Mouse (Mus musculus): Measurements from ENCODE around the gene Muc3.

Gene Muc3

DNA sequence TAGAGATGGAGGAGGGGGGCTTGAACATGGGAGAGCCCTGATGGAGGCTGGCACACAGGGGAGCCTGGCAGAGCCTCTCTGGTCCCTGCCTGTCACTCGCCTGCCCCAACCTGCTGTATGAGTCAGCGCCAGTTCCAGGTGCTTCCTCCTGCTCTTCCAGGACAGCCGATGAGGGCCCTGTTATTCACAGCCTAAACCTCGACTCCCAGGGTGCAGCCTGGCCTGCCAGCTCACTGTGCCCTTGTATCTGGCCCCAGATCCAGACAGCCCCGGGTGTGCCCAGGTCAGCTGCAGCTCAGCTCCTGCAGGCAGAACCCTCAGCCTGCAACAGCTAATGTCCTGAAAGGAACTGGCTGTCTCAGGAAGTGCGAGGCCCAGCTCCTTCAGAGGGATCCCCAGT is 57.6 kb downstream of the Muc3 start:
- no peak for DNase-seq

DNA sequence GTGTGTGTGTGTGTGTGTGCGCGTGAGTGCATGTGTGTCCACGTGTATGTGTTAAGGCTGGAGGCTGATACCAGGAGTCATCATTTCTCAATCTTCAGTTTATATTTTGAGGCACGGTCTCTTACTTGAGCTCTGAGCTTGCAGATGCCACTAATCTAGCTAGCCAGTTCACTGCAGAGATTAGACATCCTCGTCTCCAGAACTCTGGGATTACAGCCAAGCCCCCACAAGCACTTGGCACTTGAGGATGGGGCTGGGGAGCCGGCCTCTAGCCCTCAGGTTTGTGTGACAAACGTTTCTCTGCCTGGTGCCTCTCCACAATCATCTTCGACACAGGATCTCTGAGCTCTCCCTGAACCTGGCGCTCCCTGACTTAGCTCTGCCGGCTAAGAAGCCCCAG is 58.3 kb downstream of the Muc3 start:
- DNase-seq: no peak

DNA sequence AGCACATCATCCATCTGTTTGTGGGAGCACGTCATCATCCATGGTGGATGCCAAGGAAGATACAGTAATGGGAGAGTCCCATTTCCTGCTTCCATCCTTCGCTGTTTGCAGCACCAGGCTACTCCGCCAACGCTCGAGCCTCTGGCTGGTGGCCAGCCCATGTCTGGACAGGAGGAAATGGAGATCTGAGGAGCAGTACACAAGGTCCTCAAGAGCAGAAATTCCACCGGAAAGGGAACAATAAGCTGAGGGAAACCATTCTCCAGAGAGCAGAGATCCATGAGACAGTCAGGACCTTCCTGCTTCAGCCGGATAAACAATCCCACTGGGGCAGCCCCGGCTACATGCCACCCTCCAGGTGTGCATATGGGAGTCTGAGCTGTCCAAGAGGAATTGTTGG is 61.7 kb downstream of the Muc3 start:
- DNase-seq: no peak

DNA sequence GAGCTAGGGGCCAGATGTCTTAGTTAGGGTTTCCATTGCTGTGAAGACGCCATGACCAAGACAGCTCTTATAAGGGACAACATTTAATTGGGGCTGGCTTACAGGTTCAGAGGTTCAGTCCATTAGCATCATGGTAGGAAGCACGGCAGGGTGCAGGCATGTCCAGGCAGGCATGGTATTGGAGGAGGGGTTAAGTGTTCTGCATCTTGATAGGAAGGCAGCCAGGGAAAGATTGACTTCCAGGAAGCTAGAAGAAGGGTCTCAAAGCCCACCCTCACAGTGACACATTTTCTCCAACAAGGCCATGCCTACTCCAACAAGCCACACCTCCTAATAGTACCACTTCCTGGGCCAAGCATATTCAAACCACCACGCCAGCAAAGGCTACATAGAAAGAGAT is 63.4 kb downstream of the Muc3 start:
- DNase-seq: no peak

DNA sequence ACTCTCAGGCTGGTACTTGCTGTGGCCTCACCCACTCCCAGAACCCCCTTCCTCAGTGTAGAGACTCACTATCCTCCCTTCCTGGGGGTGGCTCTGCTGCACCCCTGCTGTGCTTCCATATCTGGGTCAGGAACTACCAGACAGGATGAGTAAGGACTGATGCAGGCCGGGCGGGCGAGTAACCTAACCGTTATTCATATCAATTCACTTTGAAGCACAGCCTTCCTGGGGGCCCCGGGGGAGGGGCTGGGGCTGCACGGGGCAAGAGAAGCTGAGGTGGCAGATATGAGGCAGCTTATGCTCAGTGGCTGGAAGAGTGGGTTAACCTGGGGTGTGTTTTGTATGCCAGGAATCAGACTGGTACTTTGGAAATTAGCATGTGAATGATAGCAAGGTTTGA is 64.1 kb downstream of the Muc3 start:
- DNase-seq: no peak
